Mouse (Mus musculus) heart, embryonic 12.5 days (tissue): Measurements from ENCODE around the gene Cox6b1. TPM values are rescaled to one million over a fixed set of nuclear protein-coding genes. Genes with fewer than 3 reads are reported as not detected.

Experiments
- ATAC-seq: fragments of 200-750 bp; cut with Nextera tagmentation; 2 replicates; pipeline ENCODE4 v1.8.0; 2017; ENCODE audit warnings: moderate TSS enrichment, moderate library complexity; ENCODE audit not compliant: insufficient number of reproducible peaks, low FRiP score
- H3K27ac ChIP-seq: fragments of 300-500 bp; sonication (generic); 2 replicates; pipeline ENCODE4 v1.5.1; 2016; ENCODE audit warnings: mild to moderate bottlenecking, moderate library complexity; ENCODE audit not compliant: poor library complexity, severe bottlenecking
- H3K27me3 ChIP-seq: fragments of 300-500 bp; sonication (generic); replicated peaks from 2 replicates; pipeline ENCODE4 v1.6.1; 2016; ENCODE audit warnings: mild to moderate bottlenecking, moderate library complexity
- H3K36me3 ChIP-seq: fragments of 300-500 bp; sonication (generic); 2 replicates; pipeline ENCODE4 v1.6.1; 2016; ENCODE audit warnings: mild to moderate bottlenecking, moderate library complexity
- H3K4me1 ChIP-seq: fragments of 300-500 bp; sonication (generic); replicated peaks from 2 replicates; pipeline ENCODE4 v1.6.1; 2016; ENCODE audit warnings: mild to moderate bottlenecking
- H3K4me2 ChIP-seq: fragments of 300-500 bp; sonication (generic); 2 replicates; pipeline ENCODE4 v1.6.1; 2016; ENCODE audit warnings: mild to moderate bottlenecking, moderate library complexity
- H3K4me3 ChIP-seq: fragments of 300-500 bp; sonication (generic); 2 replicates; pipeline ENCODE4 v1.5.1; 2016; ENCODE audit warnings: mild to moderate bottlenecking
- H3K9ac ChIP-seq: fragments of 300-500 bp; sonication (generic); 2 replicates; pipeline ENCODE4 v1.6.1; 2016; ENCODE audit warnings: mild to moderate bottlenecking, moderate library complexity
- H3K9me3 ChIP-seq: fragments of 300-500 bp; sonication (generic); replicated peaks from 2 replicates; pipeline ENCODE4 v1.6.1; 2016; ENCODE audit warnings: mild to moderate bottlenecking, moderate library complexity
- WGBS: fragments of 180-500 bp; shearing (Covaris S2); methylation state at CpG from one replicate; pipeline ENCODE4 v1.1.7; 2016; 5-methylcytosine and 5-hydroxymethylcytosine counted together
- polyA plus RNA-seq: library from polyadenylated mRNA; unstranded; fragments of >200 nt; fragmentation: Nextera tagmentation; extraction: Ambion mirVana; gene quantifications from 2 replicates; pipeline ENCODE4 v1.2.1, GENCODE M21; 2016

Gene Cox6b1
- polyA plus RNA-seq, 1 experiment from 2014 or later, result 1,831 TPM

DNA sequence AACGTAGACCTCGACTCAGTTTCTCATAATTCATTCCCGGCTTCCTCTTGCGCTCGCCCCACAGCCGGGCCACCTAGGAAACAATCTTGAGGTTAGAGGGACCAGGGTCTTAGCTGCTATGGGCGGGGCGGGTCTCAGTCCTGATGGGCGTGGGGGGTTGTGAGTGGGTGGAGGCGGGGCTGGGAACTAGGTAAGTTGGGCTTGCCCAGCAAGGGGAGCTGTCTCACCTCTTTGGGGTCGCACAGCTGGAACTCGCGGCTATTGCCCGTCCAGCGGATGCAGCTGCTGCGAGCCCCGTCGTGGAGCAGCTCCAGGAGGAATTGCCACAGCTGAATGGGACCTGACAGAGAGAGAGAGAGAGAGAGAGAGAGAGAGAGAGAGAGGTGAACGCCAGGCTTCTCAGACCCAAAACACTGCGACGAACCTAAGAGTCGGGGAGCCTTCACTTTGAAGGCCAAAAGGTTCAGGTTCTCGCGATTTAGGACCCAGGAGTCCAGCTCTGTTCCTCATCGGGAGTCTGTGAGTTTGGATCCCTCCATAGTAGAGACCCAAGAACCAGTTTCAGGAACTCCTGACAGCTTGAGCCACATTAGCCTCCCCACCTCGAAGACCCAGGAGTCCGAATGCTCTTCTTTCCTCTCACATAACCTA, 7.9 kb upstream of the Cox6b1 start:
- Histone ChIP-seq H3K36me3 (no peaks in the 10 kb centered on the region), H3K4me2 (peak overlapping the region; percentile 54), H3K4me3 (peak overlapping the region; percentile 19), H3K27ac (no peak overlapping the region), H3K9ac (peak overlapping the region; percentile 1; the same call in 1 of the 2 replicates), H3K4me1 (peaks cover 24% of the 10 kb centered on the region), H3K9me3 (no peaks in the 10 kb centered on the region), H3K27me3 (peaks cover 57% of the 10 kb centered on the region)
- WGBS, result 14% methylated on average over 27 of the region's 27 CpGs
- ATAC-seq, result no peak

- H3K36me3 ChIP-seq, result peaks cover 7% of the 10 kb centered on the region
- H3K9me3 ChIP-seq, result no peaks in the 10 kb centered on the region
- no peak overlapping the region for H3K4me3 ChIP-seq
- H3K27me3 ChIP-seq, result peaks cover 37% of the 10 kb centered on the region
- no peak overlapping the region for H3K4me2 ChIP-seq
- ATAC-seq, result no peak
- no peak overlapping the region for H3K27ac ChIP-seq
- no peak overlapping the region for H3K9ac ChIP-seq
- H3K4me1 ChIP-seq, result peaks cover 16% of the 10 kb centered on the region
These were observed 3.1 kb upstream of the Cox6b1 start for GRCm38 (mm10) chr7:30629013-30629412.

DNA sequence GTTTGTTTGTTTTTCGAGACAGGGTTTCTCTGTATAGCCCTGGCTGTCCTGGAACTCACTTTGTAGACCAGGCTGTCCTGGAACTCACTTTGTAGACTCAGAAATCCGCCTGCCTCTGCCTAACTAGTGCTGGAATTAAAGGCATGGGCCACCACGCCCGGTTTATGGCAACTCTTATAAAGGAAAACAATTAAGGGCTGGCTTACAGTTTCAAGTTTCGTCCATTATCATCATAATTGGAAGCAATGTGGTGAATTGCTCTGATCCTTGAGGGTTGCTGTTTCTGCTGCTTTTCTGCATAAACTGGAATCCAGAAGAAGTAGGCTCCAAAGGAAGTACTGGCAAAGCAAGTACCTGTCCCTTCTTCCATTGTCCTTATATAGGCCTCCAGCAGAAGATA, 696 bp upstream of the Cox6b1 start:
- 77% methylated on average over 5 of the region's 5 CpGs for WGBS
- Histone ChIP-seq H3K4me2 (peak overlapping the region; percentile 57; the same call in 1 of the 2 replicates), H3K4me1 (peaks cover 22% of the 10 kb centered on the region), H3K27me3 (peaks cover 14% of the 10 kb centered on the region), H3K36me3 (peaks cover 30% of the 10 kb centered on the region), H3K9ac (no peak overlapping the region), H3K27ac (no peak overlapping the region), H3K9me3 (no peaks in the 10 kb centered on the region), H3K4me3 (no peak overlapping the region; the same call in 1 of the 2 replicates)
- ATAC-seq, result no peak

GRCm38 (mm10) chr7:30619202-30619601, 6.7 kb downstream of the Cox6b1 start:
- no peak overlapping the region for H3K27ac ChIP-seq
- ATAC-seq, result no peak
- H3K36me3 ChIP-seq, result peaks cover 77% of the 10 kb centered on the region
- H3K27me3 ChIP-seq, result no peaks in the 10 kb centered on the region
- H3K4me2 ChIP-seq, result no peak overlapping the region
- no peak overlapping the region for H3K9ac ChIP-seq
- no peaks in the 10 kb centered on the region for H3K9me3 ChIP-seq
- 87% methylated on average over 3 of the region's 3 CpGs for WGBS
- H3K4me1 ChIP-seq, result peaks cover 16% of the 10 kb centered on the region
- no peak overlapping the region for H3K4me3 ChIP-seq

GRCm38 (mm10) chr7:30618658-30619057, 7.3 kb downstream of the Cox6b1 start:
- H3K27ac ChIP-seq, result no peak overlapping the region
- H3K9me3 ChIP-seq, result no peaks in the 10 kb centered on the region
- H3K4me1 ChIP-seq, result peaks cover 15% of the 10 kb centered on the region
- H3K27me3 ChIP-seq, result no peaks in the 10 kb centered on the region
- H3K9ac ChIP-seq, result no peak overlapping the region
- WGBS, result 93% methylated on average over 9 of the region's 9 CpGs
- ATAC-seq, result no peak
- peaks cover 72% of the 10 kb centered on the region for H3K36me3 ChIP-seq
- no peak overlapping the region for H3K4me2 ChIP-seq
- no peak overlapping the region for H3K4me3 ChIP-seq

DNA sequence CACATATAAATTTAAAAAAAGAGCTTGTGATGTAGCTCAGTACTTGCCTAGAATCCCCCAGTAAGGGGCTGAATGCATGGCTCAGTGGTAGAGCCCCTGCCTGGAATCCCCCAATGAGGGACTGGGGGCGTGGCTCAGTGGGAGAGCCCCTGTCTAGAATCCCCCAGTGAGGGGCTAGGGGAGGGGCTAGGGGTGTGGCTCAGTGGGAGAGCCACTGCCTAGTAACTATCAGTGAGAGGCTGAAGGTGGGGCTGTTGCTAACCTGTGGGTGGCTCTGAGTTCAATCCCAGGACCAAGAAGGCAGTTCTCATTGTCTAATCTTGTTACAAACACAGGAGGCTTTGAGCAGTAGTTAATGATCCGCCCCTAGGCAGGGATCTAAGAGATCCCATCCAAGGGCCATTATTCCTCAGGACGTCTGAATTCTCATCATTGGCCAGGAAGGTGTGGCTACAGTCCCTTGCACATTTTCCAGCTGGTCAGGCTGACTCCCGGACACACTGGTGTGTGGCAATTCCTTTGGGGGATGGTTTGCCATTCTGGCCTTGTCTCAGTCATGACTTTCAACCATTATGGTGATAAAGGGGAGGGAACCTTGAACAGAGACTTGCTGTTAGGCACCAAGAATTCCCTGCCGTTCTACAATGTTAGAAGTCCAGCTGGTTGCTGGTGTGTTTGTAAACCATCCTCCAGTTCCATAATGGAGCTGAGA, 10.7 kb downstream of the Cox6b1 start:
- WGBS, result 58% methylated on average over 5 of the region's 5 CpGs
- peaks cover 43% of the 10 kb centered on the region for H3K36me3 ChIP-seq
- H3K27me3 ChIP-seq, result no peaks in the 10 kb centered on the region
- H3K4me3 ChIP-seq, result no peak overlapping the region
- peak; percentile 53; the same call in 1 of the 2 replicates for ATAC-seq
- no peaks in the 10 kb centered on the region for H3K9me3 ChIP-seq
- H3K4me2 ChIP-seq, result no peak overlapping the region
- H3K4me1 ChIP-seq, result peaks cover 4% of the 10 kb centered on the region
- H3K27ac ChIP-seq, result no peak overlapping the region
- no peak overlapping the region for H3K9ac ChIP-seq

- ATAC-seq, result no peak
- Histone ChIP-seq H3K27me3 (no peaks in the 10 kb centered on the region), H3K9me3 (no peaks in the 10 kb centered on the region), H3K36me3 (peaks cover 37% of the 10 kb centered on the region), H3K9ac (no peak overlapping the region), H3K4me1 (peaks cover 9% of the 10 kb centered on the region), H3K4me3 (no peak overlapping the region), H3K27ac (no peak overlapping the region), H3K4me2 (no peak overlapping the region)
- 69% methylated on average over 2 of the region's 2 CpGs for WGBS
These were observed 11.5 kb downstream of the Cox6b1 start for GRCm38 (mm10) chr7:30614454-30614853.

- peaks cover 9% of the 10 kb centered on the region for H3K4me1 ChIP-seq
- no peak overlapping the region for H3K4me2 ChIP-seq
- no peak for ATAC-seq
- no peak overlapping the region for H3K9ac ChIP-seq
- H3K27me3 ChIP-seq, result no peaks in the 10 kb centered on the region
- H3K36me3 ChIP-seq, result peaks cover 29% of the 10 kb centered on the region
- no peak overlapping the region for H3K4me3 ChIP-seq
- H3K27ac ChIP-seq, result no peak overlapping the region
- WGBS, result 21% methylated on average over 14 of the region's 14 CpGs
- no peaks in the 10 kb centered on the region for H3K9me3 ChIP-seq
These were observed 12.3 kb downstream of the Cox6b1 start for GRCm38 (mm10) chr7:30613529-30614112.

DNA sequence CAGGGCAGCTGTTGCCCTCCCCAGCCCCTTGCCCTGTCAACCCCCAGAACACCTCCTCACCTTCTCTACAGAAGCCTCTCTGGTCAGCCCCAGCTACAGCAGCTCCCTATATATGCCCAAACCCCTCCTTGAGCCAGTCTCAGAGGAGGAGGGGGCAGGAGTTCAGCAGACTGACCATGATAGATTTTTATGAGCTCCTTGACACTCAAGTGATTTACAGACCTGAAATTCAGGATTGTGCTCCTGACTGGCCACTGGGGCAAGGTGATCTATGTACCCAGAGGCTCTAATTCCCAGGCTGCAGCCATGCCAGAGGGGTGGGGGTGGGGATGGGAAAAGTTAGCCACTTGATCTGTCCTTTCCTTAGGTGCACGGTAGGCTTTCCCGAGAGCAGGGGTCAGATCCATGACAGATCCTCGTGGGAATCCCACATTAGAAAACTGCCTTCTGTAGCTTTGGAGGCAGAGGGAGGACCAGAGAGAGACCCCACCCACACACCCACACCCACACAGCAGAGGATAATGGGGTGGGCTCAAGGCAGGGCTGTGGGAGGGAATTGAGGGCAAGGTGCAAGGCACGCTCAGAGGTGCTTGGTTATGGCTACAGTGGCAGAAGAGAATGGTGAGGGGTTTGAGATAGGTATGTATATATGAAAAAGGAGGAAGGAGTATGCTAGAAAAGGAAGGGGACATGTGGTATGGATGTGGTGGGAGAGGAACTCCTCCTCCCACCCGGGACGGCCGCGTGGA, 13.1 kb downstream of the Cox6b1 start, which contains the start of gene Upk1a:
Gene Upk1a (minus strand): TSS at position 194 of the 749 bp plus-strand sequence.
- Histone ChIP-seq H3K27ac (no peak within 1 kb of the TSS), H3K4me1 (peaks cover 9% of the 10 kb centered on the region), H3K36me3 (peaks cover 21% of the 10 kb centered on the region), H3K9me3 (no peaks in the 10 kb centered on the region), H3K27me3 (no peaks in the 10 kb centered on the region), H3K4me3 (no peak within 1 kb of the TSS), H3K4me2 (no peak within 1 kb of the TSS), H3K9ac (no peak within 1 kb of the TSS)
- WGBS, result 71% methylated on average over 8 of the region's 8 CpGs
- no peak for ATAC-seq

DNA sequence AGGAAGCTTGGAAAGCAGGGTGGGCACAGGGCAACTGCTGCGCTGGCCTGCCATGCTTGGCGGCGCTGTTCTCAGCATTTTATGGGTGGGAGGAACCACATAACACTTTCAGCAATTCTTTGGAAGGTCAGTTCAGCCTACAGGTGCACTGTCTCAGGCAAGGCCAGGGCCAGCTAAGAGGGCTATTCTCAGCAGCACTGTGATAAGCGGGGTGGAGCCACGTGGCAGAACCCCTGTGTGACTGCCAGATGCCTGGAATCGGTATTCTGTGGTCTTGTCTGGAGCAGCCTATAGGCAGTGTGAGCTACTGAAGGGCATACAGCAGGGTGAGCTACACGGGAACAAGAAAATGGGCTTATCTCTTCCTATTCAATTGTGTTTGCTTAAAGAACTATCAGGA, 15.9 kb downstream of the Cox6b1 start:
- no peaks in the 10 kb centered on the region for H3K9me3 ChIP-seq
- H3K4me3 ChIP-seq, result no peak overlapping the region
- H3K4me2 ChIP-seq, result no peak overlapping the region
- H3K9ac ChIP-seq, result no peak overlapping the region; the same call in 1 of the 2 replicates
- WGBS, result 33% methylated on average over 7 of the region's 7 CpGs
- no peaks in the 10 kb centered on the region for H3K27me3 ChIP-seq
- ATAC-seq, result 0 out of 2 replicates have a peak, but pooled peaks have one; percentile 20
- H3K4me1 ChIP-seq, result peaks cover 9% of the 10 kb centered on the region
- no peaks in the 10 kb centered on the region for H3K36me3 ChIP-seq
- no peak overlapping the region for H3K27ac ChIP-seq

GRCm38 (mm10) chr7:30608476-30608875, 17.5 kb downstream of the Cox6b1 start:
- no peak overlapping the region for H3K9ac ChIP-seq
- 53% methylated on average over 16 of the region's 16 CpGs for WGBS
- H3K4me3 ChIP-seq, result no peak overlapping the region
- H3K4me2 ChIP-seq, result no peak overlapping the region
- H3K27me3 ChIP-seq, result no peaks in the 10 kb centered on the region
- ATAC-seq, result no peak
- H3K4me1 ChIP-seq, result peaks cover 9% of the 10 kb centered on the region
- no peak overlapping the region for H3K27ac ChIP-seq
- H3K36me3 ChIP-seq, result no peaks in the 10 kb centered on the region
- H3K9me3 ChIP-seq, result no peaks in the 10 kb centered on the region
